Mouse (Mus musculus): ENCODE measurements at regions not wholly inside any gene's neighbourhood (a gene's known extent, or its start where the extent isn't known, plus 50 kb on each side); places are given as distances from the start of the nearest gene placed in this dataset.

DNA sequence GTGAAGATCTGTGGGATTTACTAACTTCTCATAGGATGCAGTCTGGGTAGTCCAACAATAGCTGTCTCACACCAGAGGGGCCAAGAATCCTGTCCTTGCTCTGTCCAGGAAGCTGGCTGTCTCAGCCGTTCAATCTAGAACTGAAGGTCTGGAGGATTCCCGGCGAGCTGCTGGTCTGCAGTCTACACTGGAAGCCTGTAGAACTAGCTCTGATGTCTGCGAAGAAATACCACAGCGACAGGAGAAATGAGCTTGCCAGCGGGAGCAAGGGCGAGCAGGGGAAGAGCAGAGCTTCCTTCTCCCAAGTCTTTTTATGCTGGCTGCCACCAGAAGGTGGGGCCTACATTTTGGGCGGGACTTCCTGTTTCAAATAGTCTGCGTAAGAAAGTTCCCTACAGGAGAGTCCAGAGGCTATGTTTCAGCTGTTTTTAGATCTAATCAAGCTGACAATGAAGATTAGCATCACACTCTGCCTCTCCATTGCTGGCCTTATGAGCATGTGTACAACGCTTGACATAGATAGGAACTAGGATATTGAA, 111.9 kb upstream of the Eef2kmt start:
- Histone ChIP-seq H3K27me3 (ENCODE audit: control insufficient read depth, insufficient read depth, low read length) (no peaks in the 10 kb centered on the region), H3K4me1 (ENCODE audit: control insufficient read depth, insufficient read depth, low read length) (0 out of 2 replicates have a peak, but pooled peaks cover 2% of the 10 kb centered on the region), H3K36me3 (ENCODE audit: control insufficient read depth, insufficient read depth, low read length) (no peaks in the 10 kb centered on the region), H3K4me2 (ENCODE audit: low read depth, severe bottlenecking) (no peak overlapping the region), H3K4me3 (ENCODE audit: low read depth, low read length) (no peak overlapping the region), H3K9ac (ENCODE audit: low read length) (no peak overlapping the region), H3K9me3 (ENCODE audit: control insufficient read depth, low read length) (no peaks in the 10 kb centered on the region), H3K27ac (replicated peaks; ENCODE audit: low read depth, low read length) (no peak overlapping the region)
- ATAC-seq (ENCODE audit: insufficient number of reproducible peaks, low FRiP score, low TSS enrichment, low read depth): no peak
- WGBS: 86% methylated on average over 10 of the region's 10 CpGs
- no peak for DNase-seq (ENCODE audit: low spot score)

- Histone ChIP-seq H3K9me3 (ENCODE audit: control insufficient read depth, low read length) (no peaks in the 10 kb centered on the region), H3K27me3 (ENCODE audit: control insufficient read depth, insufficient read depth, low read length) (no peaks in the 10 kb centered on the region), H3K27ac (replicated peaks; ENCODE audit: low read depth, low read length) (no peak overlapping the region), H3K4me2 (ENCODE audit: low read depth, severe bottlenecking) (no peak overlapping the region), H3K4me1 (ENCODE audit: control insufficient read depth, insufficient read depth, low read length) (0 out of 2 replicates have a peak, but pooled peaks cover 2% of the 10 kb centered on the region), H3K36me3 (ENCODE audit: control insufficient read depth, insufficient read depth, low read length) (no peaks in the 10 kb centered on the region), H3K4me3 (ENCODE audit: low read depth, low read length) (no peak overlapping the region), H3K9ac (ENCODE audit: low read length) (no peak overlapping the region)
- ATAC-seq (ENCODE audit: insufficient number of reproducible peaks, low FRiP score, low TSS enrichment, low read depth): no peak
- no peak for DNase-seq (ENCODE audit: low spot score)
- 89% methylated on average over 3 of the region's 3 CpGs for WGBS
Measured at GRCm38 (mm10) chr16:5366021-5366420, 110.2 kb upstream of the Eef2kmt start.

DNA sequence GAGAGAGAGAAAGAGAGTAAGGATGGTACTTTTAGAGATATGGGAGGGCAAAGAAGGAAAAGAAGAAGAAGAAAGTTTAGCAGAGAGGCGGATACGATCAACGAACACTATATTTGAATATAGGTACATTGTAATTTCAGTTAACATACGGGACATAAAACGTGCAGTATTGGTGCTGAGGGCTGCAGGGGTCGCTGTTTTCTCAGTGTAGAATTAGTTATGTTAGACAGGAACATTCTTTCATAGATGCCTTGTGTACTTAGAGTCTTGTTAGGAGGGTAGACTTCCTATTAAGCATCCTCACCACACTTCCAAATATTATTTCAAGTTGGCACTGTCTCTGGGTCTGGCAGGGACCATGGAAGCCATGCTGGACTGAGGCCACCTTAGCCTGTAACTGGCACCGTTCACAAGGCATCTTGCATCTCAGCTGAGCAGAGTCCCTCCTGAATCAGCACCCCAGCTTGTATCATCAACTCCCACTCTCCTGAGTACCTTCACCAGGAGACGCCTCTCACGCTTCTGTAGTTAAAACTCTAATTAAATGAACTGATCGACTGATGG, 107.3 kb upstream of the Eef2kmt start:
- no peak overlapping the region for H3K4me2 ChIP-seq (ENCODE audit: low read depth, severe bottlenecking)
- no peaks in the 10 kb centered on the region for H3K4me1 ChIP-seq (ENCODE audit: control insufficient read depth, insufficient read depth, low read length)
- ATAC-seq (ENCODE audit: insufficient number of reproducible peaks, low FRiP score, low TSS enrichment, low read depth) (no peak), DNase-seq (ENCODE audit: low spot score) (no peak)
- no peaks in the 10 kb centered on the region for H3K9me3 ChIP-seq (ENCODE audit: control insufficient read depth, low read length)
- WGBS: 76% methylated on average over 10 of the region's 10 CpGs
- no peaks in the 10 kb centered on the region; the same call in 1 of the 2 replicates for H3K36me3 ChIP-seq (ENCODE audit: control insufficient read depth, insufficient read depth, low read length)
- no peak overlapping the region for H3K27ac ChIP-seq (replicated peaks; ENCODE audit: low read depth, low read length)
- H3K27me3 ChIP-seq (ENCODE audit: control insufficient read depth, insufficient read depth, low read length): no peaks in the 10 kb centered on the region
- no peak overlapping the region for H3K4me3 ChIP-seq (ENCODE audit: low read depth, low read length)
- no peak overlapping the region for H3K9ac ChIP-seq (ENCODE audit: low read length)

DNA sequence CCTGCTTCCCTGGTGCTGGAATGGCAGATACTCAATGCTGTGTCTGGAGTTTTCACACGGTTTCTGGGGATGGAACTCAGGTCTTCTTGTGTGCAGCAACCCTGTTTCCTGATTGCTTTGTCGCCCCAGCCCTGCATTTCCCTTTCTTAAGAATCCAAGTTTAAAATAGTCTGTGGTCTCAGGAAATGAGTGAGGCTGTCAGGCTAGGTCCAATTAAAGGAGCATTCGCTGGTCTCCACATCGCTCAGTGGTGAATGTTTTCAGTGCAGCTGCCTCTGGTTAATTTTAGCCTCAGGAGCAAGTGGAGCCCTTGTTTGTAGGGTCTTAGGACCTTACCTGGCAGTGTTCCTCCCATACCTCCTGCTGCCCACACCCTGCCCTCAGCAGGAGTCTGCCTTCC, 103.4 kb upstream of the Eef2kmt start:
- Histone ChIP-seq H3K4me2 (ENCODE audit: low read depth, severe bottlenecking) (no peak overlapping the region), H3K9ac (ENCODE audit: low read length) (no peak overlapping the region), H3K9me3 (ENCODE audit: control insufficient read depth, low read length) (no peaks in the 10 kb centered on the region; the same call in 1 of the 2 replicates), H3K27me3 (ENCODE audit: control insufficient read depth, insufficient read depth, low read length) (no peaks in the 10 kb centered on the region), H3K27ac (replicated peaks; ENCODE audit: low read depth, low read length) (no peak overlapping the region), H3K36me3 (ENCODE audit: control insufficient read depth, insufficient read depth, low read length) (no peaks in the 10 kb centered on the region; the same call in 1 of the 2 replicates), H3K4me1 (ENCODE audit: control insufficient read depth, insufficient read depth, low read length) (no peaks in the 10 kb centered on the region), H3K4me3 (ENCODE audit: low read depth, low read length) (no peak overlapping the region)
- no peak for ATAC-seq (ENCODE audit: insufficient number of reproducible peaks, low FRiP score, low TSS enrichment, low read depth)
- WGBS: 79% methylated on average over 4 of the region's 4 CpGs
- DNase-seq (ENCODE audit: low spot score): no peak

DNA sequence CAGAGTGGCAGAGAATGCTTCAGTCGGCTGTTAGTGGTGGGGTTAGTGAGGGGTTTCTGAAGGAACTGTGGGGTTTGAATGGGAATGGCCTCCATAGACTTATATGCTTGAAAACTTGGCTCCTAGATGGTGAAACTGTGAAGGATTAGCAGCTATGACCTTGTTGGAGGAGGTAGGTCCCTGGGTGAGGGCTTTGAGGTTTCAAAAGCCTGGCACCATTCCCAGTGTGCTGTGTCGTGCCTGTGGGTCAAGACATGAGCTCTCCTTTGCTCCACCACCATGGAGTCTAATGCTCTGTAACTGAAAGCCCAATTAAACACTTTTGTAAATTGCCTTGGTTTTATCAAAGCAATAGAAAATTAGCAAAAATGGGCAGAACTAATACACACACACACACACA, 98.1 kb upstream of the Eef2kmt start:
- Histone ChIP-seq H3K36me3 (ENCODE audit: control insufficient read depth, insufficient read depth, low read length) (no peaks in the 10 kb centered on the region), H3K4me2 (ENCODE audit: low read depth, severe bottlenecking) (no peak overlapping the region), H3K9me3 (ENCODE audit: control insufficient read depth, low read length) (no peaks in the 10 kb centered on the region; the same call in 1 of the 2 replicates), H3K27me3 (ENCODE audit: control insufficient read depth, insufficient read depth, low read length) (no peaks in the 10 kb centered on the region), H3K27ac (replicated peaks; ENCODE audit: low read depth, low read length) (no peak overlapping the region), H3K4me1 (ENCODE audit: control insufficient read depth, insufficient read depth, low read length) (no peaks in the 10 kb centered on the region), H3K4me3 (ENCODE audit: low read depth, low read length) (no peak overlapping the region), H3K9ac (ENCODE audit: low read length) (no peak overlapping the region)
- ATAC-seq (ENCODE audit: insufficient number of reproducible peaks, low FRiP score, low TSS enrichment, low read depth) (no peak), DNase-seq (ENCODE audit: low spot score) (no peak)
- 76% methylated on average over 2 of the region's 2 CpGs for WGBS

DNA sequence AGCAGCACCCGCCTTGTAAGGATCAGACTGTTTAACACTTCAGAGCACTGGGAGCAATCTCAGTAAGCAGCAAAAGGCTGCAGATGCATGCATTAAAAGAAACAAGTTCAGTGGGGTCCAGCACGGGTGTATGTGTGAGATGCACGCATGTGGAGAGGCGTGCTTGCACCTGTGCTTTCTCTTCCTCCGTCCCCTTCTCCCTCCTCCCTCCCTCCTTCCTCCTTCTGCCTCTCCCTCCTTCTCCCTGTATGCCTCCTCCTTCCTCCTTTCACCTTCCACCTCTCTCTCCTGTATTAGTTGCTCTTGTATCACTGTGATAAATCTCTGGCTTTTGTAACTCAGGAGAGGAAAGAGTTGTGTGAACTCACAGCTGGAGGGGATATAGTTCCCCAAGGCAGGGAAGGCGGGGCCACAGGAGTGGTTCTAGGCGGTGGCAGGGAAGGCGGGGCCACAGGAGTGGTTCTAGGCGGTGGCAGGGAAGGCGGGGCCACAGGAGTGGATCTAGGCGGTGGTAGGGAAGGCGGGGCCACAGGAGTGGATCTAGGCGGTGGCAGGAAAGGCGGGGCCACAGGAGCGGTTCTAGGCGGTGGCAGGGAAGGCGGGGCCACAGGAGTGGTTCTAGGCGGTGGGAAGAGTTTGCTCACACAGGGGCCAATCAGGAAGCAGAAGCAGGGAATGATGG, 96.2 kb upstream of the Eef2kmt start:
- Histone ChIP-seq H3K27ac (replicated peaks; ENCODE audit: low read depth, low read length) (no peak overlapping the region), H3K9ac (ENCODE audit: low read length) (no peak overlapping the region), H3K4me3 (ENCODE audit: low read depth, low read length) (no peak overlapping the region), H3K9me3 (ENCODE audit: control insufficient read depth, low read length) (no peaks in the 10 kb centered on the region; the same call in 1 of the 2 replicates), H3K4me1 (ENCODE audit: control insufficient read depth, insufficient read depth, low read length) (no peaks in the 10 kb centered on the region), H3K36me3 (ENCODE audit: control insufficient read depth, insufficient read depth, low read length) (no peaks in the 10 kb centered on the region), H3K4me2 (ENCODE audit: low read depth, severe bottlenecking) (0 out of 2 replicates have a peak overlapping the region, but pooled peaks have one; percentile 12), H3K27me3 (ENCODE audit: control insufficient read depth, insufficient read depth, low read length) (no peaks in the 10 kb centered on the region)
- ATAC-seq (ENCODE audit: insufficient number of reproducible peaks, low FRiP score, low TSS enrichment, low read depth) (peak; percentile 59; the same call in 1 of the 2 replicates), DNase-seq (ENCODE audit: low spot score) (peak; percentile 67)
- 3% methylated on average over 18 of the region's 18 CpGs for WGBS

GRCm38 (mm10) chr16:5347151-5347550, 91.4 kb upstream of the Eef2kmt start:
- H3K9ac ChIP-seq (ENCODE audit: low read length): no peak overlapping the region
- WGBS: 90% methylated on average over 5 of the region's 5 CpGs
- no peak overlapping the region for H3K4me3 ChIP-seq (ENCODE audit: low read depth, low read length)
- H3K4me1 ChIP-seq (ENCODE audit: control insufficient read depth, insufficient read depth, low read length): no peaks in the 10 kb centered on the region
- ATAC-seq (ENCODE audit: insufficient number of reproducible peaks, low FRiP score, low TSS enrichment, low read depth): no peak
- H3K27me3 ChIP-seq (ENCODE audit: control insufficient read depth, insufficient read depth, low read length): no peaks in the 10 kb centered on the region
- no peak overlapping the region for H3K27ac ChIP-seq (replicated peaks; ENCODE audit: low read depth, low read length)
- H3K4me2 ChIP-seq (ENCODE audit: low read depth, severe bottlenecking): no peak overlapping the region
- H3K9me3 ChIP-seq (ENCODE audit: control insufficient read depth, low read length): no peaks in the 10 kb centered on the region
- no peak for DNase-seq (ENCODE audit: low spot score)
- no peaks in the 10 kb centered on the region for H3K36me3 ChIP-seq (ENCODE audit: control insufficient read depth, insufficient read depth, low read length)

DNA sequence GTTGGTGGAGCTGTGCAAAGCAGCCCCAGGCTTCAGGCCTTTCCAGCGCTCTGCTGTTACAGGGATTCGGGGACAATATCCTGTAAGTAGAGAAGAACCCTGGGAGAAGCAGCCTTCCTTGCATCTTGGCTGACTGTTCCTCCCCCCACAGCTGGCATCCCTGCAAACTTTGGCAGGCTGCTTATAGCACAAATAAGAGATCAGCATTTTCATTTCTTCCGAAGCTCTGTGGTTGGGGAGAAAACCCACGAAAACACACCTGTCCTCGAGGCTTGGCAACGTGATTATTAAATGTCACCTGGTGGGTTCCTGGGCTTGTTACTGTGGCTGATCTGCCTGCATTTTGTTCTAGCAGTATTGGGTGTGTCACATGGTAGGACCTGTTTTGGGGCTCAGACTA, 86.5 kb upstream of the Eef2kmt start:
- H3K27me3 ChIP-seq (ENCODE audit: control insufficient read depth, insufficient read depth, low read length): no peaks in the 10 kb centered on the region
- 81% methylated on average over 6 of the region's 6 CpGs for WGBS
- no peak overlapping the region for H3K4me2 ChIP-seq (ENCODE audit: low read depth, severe bottlenecking)
- ATAC-seq (ENCODE audit: insufficient number of reproducible peaks, low FRiP score, low TSS enrichment, low read depth): no peak
- H3K9ac ChIP-seq (ENCODE audit: low read length): no peak overlapping the region
- H3K36me3 ChIP-seq (ENCODE audit: control insufficient read depth, insufficient read depth, low read length): no peaks in the 10 kb centered on the region
- no peaks in the 10 kb centered on the region for H3K4me1 ChIP-seq (ENCODE audit: control insufficient read depth, insufficient read depth, low read length)
- H3K9me3 ChIP-seq (ENCODE audit: control insufficient read depth, low read length): no peaks in the 10 kb centered on the region
- DNase-seq (ENCODE audit: low spot score): no peak
- H3K4me3 ChIP-seq (ENCODE audit: low read depth, low read length): no peak overlapping the region
- H3K27ac ChIP-seq (replicated peaks; ENCODE audit: low read depth, low read length): no peak overlapping the region
